ENCODE assay signal across 24 mouse cellular contexts in the genomic region with DNA sequence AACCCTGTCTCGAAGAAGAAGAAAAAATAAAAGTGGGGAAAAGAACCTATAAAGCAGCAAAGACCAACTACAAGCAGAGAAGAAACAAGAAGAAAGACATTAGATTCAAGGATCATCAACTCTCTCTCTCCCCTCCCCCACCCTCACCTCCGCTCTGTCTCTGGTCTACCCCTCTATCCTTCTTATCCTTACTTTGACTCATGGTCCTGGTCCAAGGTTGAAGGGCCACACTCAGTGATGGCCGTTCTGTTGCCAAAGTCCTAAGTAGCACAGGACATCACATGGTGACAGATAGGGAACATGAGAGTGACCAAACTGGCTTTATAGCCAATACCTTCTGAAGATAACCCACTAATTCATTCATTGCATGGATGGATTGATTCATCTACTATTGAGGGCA. TPM values are rescaled to one million over a fixed set of nuclear protein-coding genes. Genes with fewer than 3 reads are reported as not detected.
A peak's percentile ranks its signal among the peaks of the same experiment; 100 is the strongest.
DNase-seq lines count a peak whose midpoint lies in the region; ATAC-seq and TF ChIP-seq lines count a peak whose summit lies in the region.
"Had no signal": no experiment of that assay in that cellular context is flagged by ENCODE, and none has a peak within 500 bp of the region (broad histone marks: within the 10 kb centered on the region; RNA-seq: fewer than 3 reads in every experiment).

No protein-coding gene starts in this region.

- H3K27me3 ChIP-seq in midbrain, embryonic 11.5 days (ENCODE audit: control insufficient read depth, insufficient read depth, low read length), result no peaks in the 10 kb centered on the region
- peaks cover 13% of the 10 kb centered on the region; the same call in 1 of the 2 replicates for H3K27me3 ChIP-seq in midbrain, embryonic 10.5 days (ENCODE audit: low read depth, poor library complexity, severe bottlenecking)
- no peaks in the 10 kb centered on the region for H3K27me3 ChIP-seq in small intestine, adult 2 months (ENCODE audit: control insufficient read depth, insufficient read depth, low read length)
- H3K27me3 ChIP-seq: embryonic facial prominence, embryonic 13.5 days; embryonic facial prominence, embryonic 15.5 days; Patski had no signal

- no peak overlapping the region for H3K4me2 ChIP-seq in midbrain, embryonic 11.5 days
- H3K4me2 ChIP-seq: embryonic facial prominence, embryonic 13.5 days; embryonic facial prominence, embryonic 15.5 days; forebrain, embryonic 12.5 days had no signal

- no peak overlapping the region for H3K4me3 ChIP-seq in midbrain, embryonic 11.5 days (ENCODE audit: low read depth, low read length)
- no peak overlapping the region for H3K4me3 ChIP-seq in midbrain, embryonic 10.5 days
- no peak overlapping the region for H3K4me3 ChIP-seq in small intestine, adult 2 months (ENCODE audit: low read depth, low read length)
- H3K4me3 ChIP-seq: embryonic facial prominence, embryonic 13.5 days; embryonic facial prominence, embryonic 15.5 days; erythroblast, embryonic 14.5 days; forebrain, embryonic 10.5 days; forebrain, embryonic 12.5 days had no signal

- TF ChIP-seq CTCF in small intestine, adult 2 months (IDR thresholded peaks at IDR 0.05; ENCODE audit: extremely low read depth, insufficient read length, insufficient replicate concordance, low read depth, low read length), result no peak

- H3K4me1 ChIP-seq in midbrain, embryonic 11.5 days (ENCODE audit: control insufficient read depth, insufficient read depth, low read length), result peaks cover 5% of the 10 kb centered on the region; the same call in 1 of the 2 replicates
- H3K4me1 ChIP-seq in midbrain, embryonic 10.5 days, result peaks cover 14% of the 10 kb centered on the region
- peaks cover 13% of the 10 kb centered on the region for H3K4me1 ChIP-seq in small intestine, adult 2 months (ENCODE audit: control insufficient read depth, insufficient read depth, insufficient read length, low read length)

- no peak overlapping the region for H3K27ac ChIP-seq in midbrain, embryonic 11.5 days (ENCODE audit: low read depth, low read length)
- H3K27ac ChIP-seq in midbrain, embryonic 10.5 days (replicated peaks), result no peak overlapping the region
- peak overlapping the region; percentile 66; the same call in 1 of the 2 replicates for H3K27ac ChIP-seq in small intestine, adult 2 months (ENCODE audit: insufficient read depth, low read depth, low read length)
- H3K27ac ChIP-seq: embryonic facial prominence, embryonic 13.5 days; embryonic facial prominence, embryonic 15.5 days; forebrain, embryonic 10.5 days; forebrain, embryonic 12.5 days had no signal

- no peak for ATAC-seq in midbrain, embryonic 11.5 days (ENCODE audit: low FRiP score)
- ATAC-seq: activated CD4-positive, CD25-positive, alpha-beta regulatory T cell, adult 4 months; forebrain, embryonic 14.5 days; forebrain, embryonic 16.5 days; Patski had no signal

- H3K9me3 ChIP-seq in midbrain, embryonic 11.5 days (ENCODE audit: control insufficient read depth, low read length), result no peaks in the 10 kb centered on the region
- no peaks in the 10 kb centered on the region for H3K9me3 ChIP-seq in midbrain, embryonic 10.5 days (replicated peaks)
- H3K9me3 ChIP-seq: embryonic facial prominence, embryonic 13.5 days; embryonic facial prominence, embryonic 15.5 days; forebrain, embryonic 10.5 days; forebrain, embryonic 12.5 days; G1E had no signal

- WGBS in midbrain, embryonic 11.5 days, result 96% methylated on average over 3 of the region's 3 CpGs
- 93% methylated on average over 3 of the region's 3 CpGs for WGBS in midbrain, embryonic 10.5 days
- 73% methylated on average over 3 of the region's 3 CpGs for WGBS in small intestine, adult 2 months

- no peaks in the 10 kb centered on the region for H3K36me3 ChIP-seq in midbrain, embryonic 11.5 days (ENCODE audit: control insufficient read depth, insufficient read depth, low read length)
- H3K36me3 ChIP-seq in midbrain, embryonic 10.5 days, result no peaks in the 10 kb centered on the region
- no peaks in the 10 kb centered on the region for H3K36me3 ChIP-seq in small intestine, adult 2 months (ENCODE audit: control insufficient read depth, insufficient read depth, low read length)
- H3K36me3 ChIP-seq: embryonic facial prominence, embryonic 13.5 days; embryonic facial prominence, embryonic 15.5 days; forebrain, embryonic 10.5 days; forebrain, embryonic 12.5 days; G1E had no signal

- peak; percentile 72 for DNase-seq in heart, adult 11 months
- no peak for DNase-seq in heart, adult 9 months (ENCODE audit: low spot score in 2 of 2)
- DNase-seq in midbrain, embryonic 11.5 days (ENCODE audit: low spot score, missing footprints), result peak; percentile 77
- no peak for DNase-seq in midbrain, embryonic 10.5 days (ENCODE audit: low spot score)
- DNase-seq in cerebellum, postnatal 10 days, result no peak
- DNase-seq: adrenal gland, adult 8-10 months; adrenal gland, postnatal 14 days; adrenal gland, postnatal 36 days; cerebellum, adult 11-12 months; cerebellum, adult 2 months; cerebellum, postnatal 14 days; cerebellum, postnatal 36 days; embryo, embryonic 11 days had no signal

- no peak overlapping the region for H3K9ac ChIP-seq in midbrain, embryonic 11.5 days (ENCODE audit: low read length)
- H3K9ac ChIP-seq: embryonic facial prominence, embryonic 13.5 days; embryonic facial prominence, embryonic 15.5 days; forebrain, embryonic 12.5 days had no signal

- no peak for TF ChIP-seq POLR2A in small intestine, adult 2 months (IDR thresholded peaks at IDR 0.05; ENCODE audit: low read depth, low read length)

RNA-seq across cellular contexts. Expression of a gene that starts 1.5 kb away (rescaled TPM):
- 0.78 and 1.6 TPM in 2 replicates for polyA plus RNA-seq in midbrain, embryonic 11.5 days (2014; fragmentation: Nextera tagmentation; extraction: Ambion mirVana)
- polyA plus RNA-seq in midbrain, embryonic 10.5 days (2016; fragmentation: Nextera tagmentation; extraction: Ambion mirVana), result 1.0 and 1.3 TPM in 2 replicates
- 1.8 and 2.3 TPM in 2 replicates for polyA plus RNA-seq in small intestine, adult 2 months (2012; rRNA removed)
- polyA plus RNA-seq: activated CD4-positive, CD25-positive, alpha-beta regulatory T cell, adult 4 months; erythroblast, embryonic 14.5 days; G1E had no signal

RNA-seq across cellular contexts. Expression of a gene that starts 1.7 kb away (rescaled TPM):
- polyA plus RNA-seq in midbrain, embryonic 11.5 days (2014; fragmentation: Nextera tagmentation; extraction: Ambion mirVana), result 2.0 and 2.8 TPM in 2 replicates
- polyA plus RNA-seq in midbrain, embryonic 10.5 days (2016; fragmentation: Nextera tagmentation; extraction: Ambion mirVana), result 1.2 and 1.4 TPM in 2 replicates
- polyA plus RNA-seq in small intestine, adult 2 months (2012; rRNA removed), result 11.9 and 13.7 TPM in 2 replicates
- polyA plus RNA-seq: activated CD4-positive, CD25-positive, alpha-beta regulatory T cell, adult 4 months; G1E had no signal

RNA-seq across cellular contexts. Expression of a gene that starts 11.8 kb away (rescaled TPM):
- not detected in 2 replicates for polyA plus RNA-seq in midbrain, embryonic 11.5 days (2014; fragmentation: Nextera tagmentation; extraction: Ambion mirVana)
- 0.11 and 0.30 TPM in 2 replicates for polyA plus RNA-seq in midbrain, embryonic 10.5 days (2016; fragmentation: Nextera tagmentation; extraction: Ambion mirVana)
- polyA plus RNA-seq in small intestine, adult 2 months (2012; rRNA removed), result 6.9 and 11.6 TPM in 2 replicates
- polyA plus RNA-seq: activated CD4-positive, CD25-positive, alpha-beta regulatory T cell, adult 4 months; erythroblast, embryonic 14.5 days; forebrain, embryonic 10.5 days; G1E had no signal

RNA-seq across cellular contexts. Expression of a gene that starts 15.5 kb away (rescaled TPM):
- polyA plus RNA-seq in midbrain, embryonic 11.5 days (2014; fragmentation: Nextera tagmentation; extraction: Ambion mirVana), result 80.6 and 90.8 TPM in 2 replicates
- 112 and 114 TPM in 2 replicates for polyA plus RNA-seq in midbrain, embryonic 10.5 days (2016; fragmentation: Nextera tagmentation; extraction: Ambion mirVana)
- 15.4 and 24.6 TPM in 2 replicates for polyA plus RNA-seq in small intestine, adult 2 months (2012; rRNA removed)

RNA-seq across cellular contexts. Expression of a gene that starts 25.2 kb away (rescaled TPM):
- 877 and 900 TPM in 2 replicates for polyA plus RNA-seq in midbrain, embryonic 11.5 days (2014; fragmentation: Nextera tagmentation; extraction: Ambion mirVana)
- polyA plus RNA-seq in midbrain, embryonic 10.5 days (2016; fragmentation: Nextera tagmentation; extraction: Ambion mirVana), result 710 and 716 TPM in 2 replicates
- polyA plus RNA-seq in small intestine, adult 2 months (2012; rRNA removed), result 92.1 and 134 TPM in 2 replicates

Comparison
In these comparisons a context has a peak if more than half of its experiments do, and no peak if none do; other contexts are left out.
1. DNase-seq: peak in heart, adult 11 months (single experiment) and midbrain, embryonic 11.5 days (single experiment); none in heart, adult 9 months (0 of 2), midbrain, embryonic 10.5 days (single experiment) and cerebellum, postnatal 10 days (0 of 2).